Mouse (Mus musculus): ENCODE results near the gene Ift88. TPM values are rescaled to one million over a fixed set of nuclear protein-coding genes. Genes with fewer than 3 reads are reported as not detected.

Ift88 gene
- polyA plus RNA-seq, 1 experiment: 8.1 TPM

Other genes starting within 250 kb of the Ift88 start
- gene Cryl1, start 25.5 kb upstream of the Ift88 start, polyA plus RNA-seq (2012; rRNA removed): 62.2 and 70.3 TPM in 2 replicates
- gene Il17d, start 100.7 kb downstream of the Ift88 start, polyA plus RNA-seq (2012; rRNA removed): 9.1 and 10.8 TPM in 2 replicates
- 16.7 and 31.8 TPM in 2 replicates for gene Eef1akmt1, start 147.6 kb downstream of the Ift88 start, polyA plus RNA-seq (2012; rRNA removed)
- gene Xpo4, start 241.4 kb downstream of the Ift88 start, polyA plus RNA-seq (2012; rRNA removed): 3.9 and 4.0 TPM in 2 replicates

All from gonadal fat pad, adult 2 months (tissue).